Mouse (Mus musculus): Measurements from ENCODE around the gene Strc.

The Strc gene

DNA sequence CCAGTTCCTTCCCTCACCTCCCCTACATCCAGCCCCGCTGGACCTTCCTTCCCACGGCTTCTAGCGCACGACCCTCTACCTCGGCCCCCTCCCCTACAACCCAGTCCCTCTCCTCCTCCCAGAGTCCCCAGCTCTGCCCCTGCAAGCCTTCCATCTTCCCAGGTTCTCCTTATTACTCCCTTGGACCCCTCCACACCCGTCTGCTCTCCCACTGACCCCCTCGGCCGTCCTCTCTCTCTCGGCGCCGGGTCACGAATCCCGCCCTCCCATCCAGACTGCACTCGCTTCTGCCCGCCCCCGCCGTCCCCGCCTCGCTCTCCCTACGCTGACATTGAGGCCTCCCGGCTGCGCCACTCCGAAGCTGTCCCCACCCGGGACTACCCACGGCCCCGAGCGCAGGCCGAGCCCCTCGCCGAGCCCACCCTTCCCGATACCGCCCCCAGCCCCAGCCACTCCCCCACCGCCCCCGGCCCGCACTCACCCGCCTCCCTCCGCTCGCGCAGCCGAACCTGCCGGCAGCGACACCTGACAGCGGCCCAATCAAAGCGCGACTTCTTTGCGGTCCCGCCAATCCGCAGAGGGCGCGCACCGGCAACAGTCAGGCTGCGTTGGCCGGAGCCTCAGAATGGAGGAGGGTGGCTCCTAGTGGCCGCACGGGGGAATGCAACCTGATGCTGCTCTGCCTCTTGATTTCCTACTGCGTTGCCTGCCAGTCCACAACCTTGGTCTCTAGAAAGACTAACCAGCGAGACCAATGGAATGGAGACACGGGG lies 32.0 kb downstream of the Strc start, which contains the start of gene Ppip5k1:
TSS of gene Ppip5k1 (minus strand) at position 577 of the 773 bp plus-strand sequence.
- DNase-seq (ENCODE audit: low read depth) = peak; percentile 81

DNA sequence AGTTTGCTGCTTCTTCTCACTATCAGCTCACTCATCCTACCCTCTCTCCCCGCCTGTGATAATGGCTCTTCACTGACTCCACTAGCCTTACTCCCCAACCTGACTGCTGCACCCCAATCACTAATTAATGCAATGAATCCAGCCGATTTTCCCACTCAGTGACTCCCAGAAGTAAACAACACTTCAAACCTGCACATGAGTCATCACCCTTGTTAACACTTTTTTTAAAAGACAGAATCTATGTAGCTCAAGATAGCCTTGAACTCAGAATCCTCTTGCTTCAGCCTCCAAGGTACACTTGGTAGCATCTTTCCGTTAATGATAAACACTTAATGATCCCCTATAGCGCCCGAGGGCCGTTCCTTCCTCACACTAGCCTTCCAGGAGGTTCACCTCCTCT lies 32.6 kb downstream of the Strc start:
- no peak for DNase-seq (ENCODE audit: low read depth)

DNA sequence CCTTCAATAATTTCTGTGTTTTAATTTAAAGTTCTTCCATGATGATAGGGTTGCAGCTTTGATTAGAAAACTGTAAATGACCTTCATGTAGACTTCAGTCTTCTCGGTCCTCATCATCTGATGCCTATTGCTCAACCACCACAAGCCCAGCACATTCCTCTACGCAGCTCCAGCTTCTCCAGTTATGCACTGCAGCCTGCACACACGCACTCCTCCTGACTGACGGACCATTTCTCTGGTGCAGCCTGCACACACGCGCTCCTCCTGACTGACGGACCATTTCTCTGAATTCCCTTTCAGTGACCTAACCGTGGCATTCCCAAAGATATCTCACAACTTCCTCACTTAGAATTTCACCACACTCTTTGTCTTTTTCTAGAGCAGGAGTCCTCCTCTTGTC lies 33.8 kb downstream of the Strc start:
- DNase-seq (ENCODE audit: low read depth) = no peak

DNA sequence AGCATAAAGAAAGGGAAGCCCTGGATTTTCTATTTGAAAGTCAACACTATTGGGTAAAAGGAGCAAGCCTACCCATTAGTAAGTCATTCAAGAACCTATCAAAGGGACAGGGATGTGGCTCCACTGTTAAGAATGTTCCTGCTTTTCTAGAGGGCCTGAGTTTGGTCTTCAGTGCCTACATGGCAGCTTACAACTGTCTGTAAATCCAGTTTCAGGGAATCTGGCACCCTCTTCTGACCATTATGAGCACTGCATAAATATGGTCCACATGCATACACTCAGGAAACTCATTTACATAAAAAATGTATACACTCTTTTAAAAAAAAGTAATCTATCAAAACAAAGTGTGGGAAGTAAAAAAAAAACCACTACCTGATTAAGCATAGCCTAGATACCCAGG lies 47.9 kb downstream of the Strc start:
- no peak for DNase-seq (ENCODE audit: low read depth)

DNA sequence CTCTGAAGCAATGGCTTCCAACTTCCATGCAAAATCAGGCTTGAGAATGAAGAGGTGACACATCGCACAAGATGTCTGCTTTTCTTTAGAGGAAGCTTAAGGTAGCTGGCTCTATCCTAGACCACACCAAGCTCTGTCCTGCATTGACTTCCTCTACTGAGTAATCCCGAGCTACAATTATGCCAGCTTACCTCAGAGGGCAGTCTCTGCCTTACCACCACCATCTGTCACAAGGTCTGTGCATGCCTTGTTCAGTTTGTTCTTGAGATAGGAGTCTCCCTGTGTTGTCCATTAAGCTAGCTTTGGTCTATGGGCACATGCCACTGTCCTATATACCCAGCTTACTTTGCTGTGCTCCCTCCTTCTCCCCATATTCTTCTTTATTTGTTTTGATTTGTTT lies 57.5 kb downstream of the Strc start:
- DNase-seq (ENCODE audit: low read depth) = no peak

DNA sequence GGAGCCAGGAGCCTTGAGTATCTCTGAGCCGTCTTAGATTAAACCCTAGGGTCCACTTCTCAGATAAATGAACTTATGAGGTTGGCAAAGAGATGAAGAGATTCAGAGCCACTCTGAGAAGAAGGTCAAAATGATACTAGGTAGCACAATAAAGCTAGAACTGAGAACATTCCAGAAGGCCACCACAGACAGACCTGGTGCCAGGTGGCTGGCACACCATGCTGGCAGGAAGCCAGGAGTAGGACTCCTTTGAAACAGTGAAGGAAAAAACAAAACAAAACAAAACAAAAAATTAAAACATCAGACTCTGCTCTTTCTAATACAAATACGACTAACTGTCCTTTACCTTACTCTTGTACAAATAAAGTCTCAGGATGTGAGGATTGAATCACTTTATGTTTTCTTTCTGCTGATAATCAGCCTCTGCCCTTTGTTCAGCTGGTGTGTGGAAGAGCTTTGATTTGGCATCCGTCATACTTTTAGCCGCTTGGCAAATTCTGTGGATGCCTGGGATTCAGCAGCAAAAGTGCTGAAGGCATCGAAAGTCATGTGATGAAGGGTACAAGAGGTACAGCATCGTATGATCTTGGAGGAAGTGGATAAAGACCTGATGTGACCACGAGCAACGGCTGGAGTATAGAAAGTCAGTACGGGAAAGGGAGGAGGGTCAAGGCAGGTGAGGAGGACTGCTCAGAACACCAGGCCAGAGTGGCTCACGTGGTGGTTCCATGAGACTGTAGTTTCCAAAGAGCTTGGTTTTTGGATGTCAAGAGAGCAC lies 63.1 kb downstream of the Strc start:
- no peak for DNase-seq (ENCODE audit: low read depth)

DNA sequence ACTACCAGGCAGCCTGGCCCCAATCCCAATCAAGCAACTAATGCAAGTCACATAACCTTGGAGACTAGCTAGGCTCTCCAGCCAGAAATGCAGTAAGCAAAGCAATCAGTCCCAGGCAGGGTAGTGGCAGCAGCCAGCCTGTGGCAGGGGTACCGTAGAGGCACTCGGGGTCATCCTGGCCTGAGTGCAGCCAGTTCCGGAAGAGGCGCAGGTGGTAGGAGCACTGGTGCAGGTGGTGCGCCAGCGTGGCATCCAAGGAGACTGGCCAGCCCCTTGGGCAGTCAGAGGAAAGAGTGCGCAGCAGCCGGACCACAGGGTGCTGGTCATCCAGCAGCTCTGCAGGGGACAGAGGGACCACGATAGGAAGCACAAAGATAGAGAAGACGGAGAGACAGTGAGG lies 63.9 kb downstream of the Strc start:
- no peak for DNase-seq (ENCODE audit: low read depth)

DNA sequence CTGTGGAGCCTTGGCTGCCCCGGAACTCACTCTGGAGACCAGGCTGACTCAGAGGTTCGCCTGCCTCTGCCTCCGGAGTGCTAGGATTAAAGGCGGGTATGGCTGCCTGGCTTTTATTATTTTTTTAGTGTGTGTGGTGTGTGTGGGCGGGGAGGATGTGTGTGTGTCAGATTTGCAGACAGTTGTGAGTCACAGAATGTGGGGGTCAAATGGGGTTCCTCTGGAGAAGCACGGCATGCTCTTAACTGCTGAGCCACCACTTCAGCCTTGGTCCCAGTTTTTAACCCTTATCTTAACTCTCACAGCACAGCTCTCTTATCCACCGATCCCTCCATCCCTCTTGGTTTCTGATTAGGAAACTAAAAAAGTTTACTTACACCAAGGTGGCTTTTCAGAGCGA lies 70.7 kb downstream of the Strc start:
- DNase-seq (ENCODE audit: low read depth) = no peak
